Mouse (Mus musculus): ENCODE results near the gene Vmn1r209. TPM values are rescaled to one million over a fixed set of nuclear protein-coding genes. Genes with fewer than 3 reads are reported as not detected.

The Vmn1r209 gene
- total RNA-seq (2023) = under 1 TPM in 1 of 2 experiments, not detected in 1; 0.15 TPM

DNA sequence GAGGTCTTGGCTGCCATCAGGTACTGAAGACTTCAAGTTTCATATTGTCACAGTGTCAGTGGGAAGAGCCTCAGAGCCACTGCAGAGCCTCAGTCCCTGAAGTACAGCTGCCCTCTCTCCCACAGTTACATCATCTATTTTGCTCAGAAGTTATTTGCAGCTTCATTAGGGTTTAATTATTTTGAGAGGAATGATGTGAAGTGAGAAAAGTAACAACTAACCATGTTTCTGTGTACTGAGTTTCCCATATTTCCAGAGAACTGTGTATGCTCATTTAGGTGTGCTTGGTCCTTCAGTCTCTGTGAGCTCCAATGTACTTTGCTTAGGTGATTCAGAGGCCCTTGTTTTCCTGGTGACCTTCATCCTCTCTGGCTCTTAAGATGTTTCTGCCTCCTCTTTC, at the start of gene Vmn1r209:
Gene Vmn1r209, minus strand, starts transcription at position 101 of the 400 bp plus-strand sequence.

DNA sequence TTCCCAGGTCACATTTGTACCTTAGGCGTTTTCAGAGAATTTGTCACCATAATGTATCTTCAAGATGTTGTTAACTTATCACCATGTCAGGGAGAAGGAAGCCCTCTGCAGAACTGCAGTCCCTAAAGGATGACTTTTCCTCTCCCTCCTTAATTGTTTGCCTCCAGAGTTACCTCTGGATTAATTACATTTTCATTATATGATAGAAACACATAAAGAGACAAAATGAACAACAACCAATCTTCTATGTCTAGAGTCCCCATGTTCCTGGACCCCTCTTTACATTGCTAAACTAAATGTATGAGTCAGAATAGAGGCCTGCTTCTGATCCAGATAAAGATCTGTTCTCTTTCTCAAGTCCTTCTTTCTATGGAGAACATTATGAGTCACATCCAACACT, 48.0 kb upstream of the Vmn1r209 start, which contains the start of gene Vmn1r211:
Gene Vmn1r211, minus strand, starts transcription at position 101 of the 400 bp plus-strand sequence.

DNA sequence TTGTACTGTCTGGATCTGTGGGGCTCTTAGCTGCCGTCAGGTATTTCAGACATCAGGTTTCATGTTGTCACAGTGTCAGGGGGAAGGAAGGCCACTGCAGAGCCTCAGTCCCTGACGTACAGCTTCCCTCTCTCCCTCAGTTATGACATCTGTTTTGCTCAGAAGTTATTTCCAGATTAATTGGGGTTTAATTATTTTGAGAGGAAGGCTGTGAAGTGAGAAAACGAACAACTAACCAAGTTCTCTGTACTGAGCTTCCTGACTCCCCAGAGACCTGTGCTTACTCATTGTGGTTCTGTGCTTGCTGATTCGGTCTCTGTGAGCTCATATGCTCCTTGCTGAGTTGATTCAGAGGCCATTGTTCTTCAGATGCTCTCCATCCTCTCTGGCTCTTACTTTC, 21.8 kb upstream of the Vmn1r209 start, which contains the start of gene Vmn1r210:
Gene Vmn1r210, minus strand, starts transcription at position 101 of the 400 bp plus-strand sequence.

DNA sequence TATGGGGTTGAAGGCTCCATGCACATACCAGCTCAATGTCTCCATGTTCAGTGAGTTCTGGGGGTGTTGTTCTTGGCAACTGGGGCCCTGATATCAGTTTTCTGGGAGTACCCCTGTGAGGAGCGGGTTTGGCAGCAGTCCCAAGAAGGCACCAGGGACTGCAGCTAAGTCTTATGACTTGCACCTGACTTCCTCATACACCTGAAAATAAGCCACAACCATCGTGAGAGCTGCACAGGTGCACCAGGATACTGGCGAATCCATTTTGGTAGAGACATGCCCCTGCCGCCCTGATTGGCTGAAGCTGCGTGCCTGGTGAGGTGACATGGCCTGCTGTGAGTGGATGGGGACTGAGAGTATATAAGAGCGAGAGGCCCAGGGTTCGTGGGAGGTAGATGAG, 32.2 kb downstream of the Vmn1r209 start, which contains the start of gene Vmn1r208:
Gene Vmn1r208, minus strand, starts transcription at position 101 of the 400 bp plus-strand sequence.

Other genes starting within 250 kb of the Vmn1r209 start
- gene Vmn1r205, start 216.7 kb downstream of the Vmn1r209 start, total RNA-seq (2023) = not detected
- not detected for gene Vmn1r206, start 185.4 kb downstream of the Vmn1r209 start, total RNA-seq (2023)
- not detected for gene Vmn1r207-ps, start 80.1 kb downstream of the Vmn1r209 start, total RNA-seq (2023)
- not detected for gene Vmn1r208, start 32.3 kb downstream of the Vmn1r209 start, total RNA-seq (2023)
- gene Vmn1r210, start 21.7 kb upstream of the Vmn1r209 start, total RNA-seq (2023) = not detected
- not detected for gene Vmn1r211, start 47.9 kb upstream of the Vmn1r209 start, total RNA-seq (2023)
- gene Vmn1r212, start 74.5 kb upstream of the Vmn1r209 start, total RNA-seq (2023) = not detected
- not detected for gene Vmn1r213, start 198.0 kb upstream of the Vmn1r209 start, total RNA-seq (2023)
- gene Vmn1r214, start 220.7 kb upstream of the Vmn1r209 start, total RNA-seq (2023) = not detected